Mouse (Mus musculus) G1E-ER4 (cell line): Measurements from ENCODE around the gene Cd302. TPM values are rescaled to one million over a fixed set of nuclear protein-coding genes. Genes with fewer than 3 reads are reported as not detected.

Experiments used
- GATA1 ChIP-seq: IDR thresholded peaks from one replicate; pipeline ENCODE4 v1.8.0; 2012; ENCODE audit warnings: low read length, inconsistent platforms
- polyA plus RNA-seq: library from polyadenylated mRNA; stranded (reverse); fragments of >175 nt; gene quantifications from 2 replicates; pipeline ENCODE4 v1.2.3, GENCODE M21; 2012

Cd302 gene
- polyA plus RNA-seq, 1 experiment, result not detected

DNA sequence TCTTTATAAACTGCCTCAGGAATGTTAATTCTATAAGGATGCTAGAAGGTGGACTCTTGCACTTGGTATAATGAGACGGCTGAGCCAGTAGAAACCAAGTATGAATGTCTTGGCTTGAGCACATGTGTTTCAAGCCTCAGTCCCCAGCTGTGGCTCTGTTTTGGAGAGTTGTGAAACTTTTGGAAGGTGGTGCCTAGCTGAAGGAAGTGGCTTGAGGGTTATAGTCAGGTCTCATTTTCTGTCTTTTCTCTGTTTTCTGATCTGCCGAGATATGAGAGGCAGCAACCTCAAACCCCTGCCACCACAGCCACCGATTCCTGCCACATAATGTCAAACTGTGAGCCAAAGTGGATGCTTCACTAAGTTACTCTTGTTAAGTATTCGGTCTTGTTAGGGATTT is 5.7 kb downstream of the Cd302 start:
- no peak for TF ChIP-seq GATA1

GRCm38 (mm10) chr2:60269856-60270479 is 14.3 kb downstream of the Cd302 start:
- no peak for TF ChIP-seq GATA1

- TF ChIP-seq GATA1, result no peak
These were observed 16.7 kb downstream of the Cd302 start for GRCm38 (mm10) chr2:60267567-60267966.

GRCm38 (mm10) chr2:60260621-60261350 is 23.5 kb downstream of the Cd302 start:
- no peak for TF ChIP-seq GATA1

GRCm38 (mm10) chr2:60259186-60259585 is 25.1 kb downstream of the Cd302 start:
- no peak for TF ChIP-seq GATA1

- no peak for TF ChIP-seq GATA1
These were observed 27.5 kb downstream of the Cd302 start for GRCm38 (mm10) chr2:60256751-60257150.

DNA sequence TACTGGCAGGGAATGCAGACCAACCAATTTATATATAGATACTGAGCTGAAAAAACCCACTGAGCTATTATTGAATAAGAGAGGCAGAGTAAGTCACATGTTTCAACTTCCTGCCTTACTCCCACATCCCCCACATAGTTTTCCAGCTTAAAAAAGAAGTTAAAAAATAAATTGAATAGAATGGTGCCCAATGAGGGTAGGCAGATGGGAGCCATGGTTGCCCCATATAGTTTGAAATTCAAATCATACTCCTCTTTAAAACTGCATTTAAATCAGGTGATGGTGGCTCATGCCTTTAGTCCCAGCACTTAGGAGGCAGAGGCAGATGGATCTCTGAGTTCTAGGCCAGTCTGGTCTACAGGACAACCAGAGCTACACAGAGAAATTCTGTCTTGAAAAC is 30.8 kb downstream of the Cd302 start:
- TF ChIP-seq GATA1, result no peak

DNA sequence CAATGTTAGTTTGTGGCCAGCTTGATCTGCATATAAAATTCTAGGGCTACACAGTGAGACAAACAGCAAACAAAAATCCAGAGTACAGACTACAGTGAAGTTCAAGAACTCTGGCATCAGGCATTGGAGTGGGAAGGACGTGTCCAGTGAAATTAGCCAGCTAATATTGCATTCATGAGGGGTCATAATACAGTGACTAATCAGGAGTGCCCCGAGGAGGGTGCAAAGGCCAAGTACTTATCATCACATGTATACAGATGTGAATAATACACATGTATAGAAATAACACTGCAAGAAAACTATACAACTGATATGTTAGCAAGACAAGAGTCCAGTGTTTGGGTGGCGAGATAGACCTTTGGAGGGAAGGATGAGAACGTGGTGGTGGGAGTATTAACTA is 31.5 kb downstream of the Cd302 start:
- no peak for TF ChIP-seq GATA1

- TF ChIP-seq GATA1, result no peak
These were observed 49.8 kb downstream of the Cd302 start for GRCm38 (mm10) chr2:60234506-60234905.

GRCm38 (mm10) chr2:60233147-60233546 is 51.1 kb downstream of the Cd302 start:
- TF ChIP-seq GATA1, result no peak

DNA sequence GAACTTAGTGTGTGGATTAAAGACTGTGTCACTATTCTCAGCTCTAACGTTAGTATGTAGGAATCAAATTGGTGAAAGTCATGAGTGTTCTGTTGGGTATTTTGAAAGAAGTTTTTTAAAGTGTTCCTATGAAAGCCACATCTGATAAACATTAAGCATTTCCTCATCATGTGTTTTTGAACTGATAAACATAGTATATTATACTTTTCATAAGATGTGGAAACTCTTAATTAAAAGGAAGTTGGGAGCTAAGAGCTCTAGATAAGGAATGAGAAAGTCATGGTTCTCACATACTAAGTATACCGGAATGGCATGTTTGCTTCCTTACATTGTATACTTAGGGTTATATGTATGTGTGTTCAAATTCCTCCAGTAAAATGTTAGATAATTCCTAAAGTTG is 53.9 kb downstream of the Cd302 start:
- TF ChIP-seq GATA1, result no peak

GRCm38 (mm10) chr2:60228470-60228869 is 55.8 kb downstream of the Cd302 start:
- no peak for TF ChIP-seq GATA1

- TF ChIP-seq GATA1, result no peak
These were observed 60.8 kb downstream of the Cd302 start for GRCm38 (mm10) chr2:60223489-60223888.

- TF ChIP-seq GATA1, result no peak
These were observed 62.3 kb downstream of the Cd302 start for GRCm38 (mm10) chr2:60221954-60222353.

GRCm38 (mm10) chr2:60221236-60221635 is 63.1 kb downstream of the Cd302 start:
- no peak for TF ChIP-seq GATA1

GRCm38 (mm10) chr2:60217620-60218019 is 66.7 kb downstream of the Cd302 start:
- TF ChIP-seq GATA1, result no peak

DNA sequence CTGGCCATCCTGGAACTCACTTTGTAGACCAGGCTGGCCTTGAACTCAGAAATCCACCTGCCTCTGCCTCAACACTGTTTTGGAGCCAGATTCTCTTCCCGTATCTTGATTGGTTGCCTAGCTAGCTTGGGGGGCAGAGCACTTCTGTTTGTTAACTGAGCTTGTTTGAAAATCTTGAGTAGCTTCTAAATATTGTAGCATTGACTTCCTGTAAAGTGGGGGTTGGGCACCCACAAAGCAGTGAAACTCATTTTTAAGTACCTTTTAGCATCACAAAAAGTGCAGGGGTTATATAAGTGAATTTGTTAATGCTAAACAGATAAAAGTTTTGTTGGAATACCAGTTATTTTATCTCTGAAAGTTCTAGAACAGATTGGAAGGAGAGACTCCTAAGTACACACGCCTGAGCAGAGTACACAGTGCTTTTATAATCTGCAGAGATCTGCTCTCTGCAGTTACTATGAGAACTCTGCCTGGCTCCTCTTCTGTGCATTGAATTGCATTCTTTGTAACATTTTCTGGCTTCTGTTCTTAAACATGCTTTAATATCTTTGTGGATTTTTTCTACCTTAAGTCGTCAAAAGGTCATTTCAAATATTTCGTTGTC is 67.6 kb downstream of the Cd302 start:
- no peak for TF ChIP-seq GATA1
